Mouse (Mus musculus) layer of hippocampus, adult 6 months (tissue): ENCODE measurements around the gene Olfr1278. TPM values are rescaled to one million over a fixed set of nuclear protein-coding genes. Genes with fewer than 3 reads are reported as not detected.

Experiments used
- long read RNA-seq, 2 experiments: library from polyadenylated mRNA; unstranded; transcript quantifications; one replicate each; pipeline ENCODE4 v2.0.0; 2019 to 2020
- polyA plus RNA-seq: library from polyadenylated mRNA; unstranded; fragments of <200 nt; fragmentation: Nextera tagmentation; gene quantifications from 2 replicates; pipeline ENCODE4 v1.2.3, GENCODE M21; 2021

The Olfr1278 gene
- polyA plus RNA-seq = not detected in 2 replicates
- long read RNA-seq, experiment 1 = 0 reads
- long read RNA-seq, experiment 2 = 0 reads

GRCm38 (mm10) chr2:111289836-111290235 is at the start of gene Olfr1278:
Gene Olfr1278, plus strand, starts transcription at chr2:111290136.

DNA sequence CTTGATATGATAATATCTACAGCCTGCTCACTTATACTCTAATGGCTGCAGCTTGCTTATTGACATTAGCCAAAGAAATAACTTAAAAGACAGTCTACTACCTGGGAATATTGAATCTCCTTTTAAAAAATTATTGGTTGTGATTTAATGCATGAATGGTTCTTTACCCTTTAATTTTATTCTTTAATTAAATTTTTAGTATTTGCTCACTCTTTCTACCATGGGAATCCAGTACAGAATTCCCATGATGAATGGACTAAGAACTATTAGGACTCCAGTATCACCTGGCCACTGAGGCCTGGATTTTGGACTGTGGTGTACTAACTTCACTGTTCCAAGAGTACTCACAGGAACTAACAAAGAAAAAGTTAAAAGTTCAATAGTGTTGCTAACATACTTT is 35.7 kb upstream of the Olfr1278 start, which contains the start of gene Olfr1276:
Olfr1276 (plus strand) TSS at position 301 of the 400 bp plus-strand sequence.

DNA sequence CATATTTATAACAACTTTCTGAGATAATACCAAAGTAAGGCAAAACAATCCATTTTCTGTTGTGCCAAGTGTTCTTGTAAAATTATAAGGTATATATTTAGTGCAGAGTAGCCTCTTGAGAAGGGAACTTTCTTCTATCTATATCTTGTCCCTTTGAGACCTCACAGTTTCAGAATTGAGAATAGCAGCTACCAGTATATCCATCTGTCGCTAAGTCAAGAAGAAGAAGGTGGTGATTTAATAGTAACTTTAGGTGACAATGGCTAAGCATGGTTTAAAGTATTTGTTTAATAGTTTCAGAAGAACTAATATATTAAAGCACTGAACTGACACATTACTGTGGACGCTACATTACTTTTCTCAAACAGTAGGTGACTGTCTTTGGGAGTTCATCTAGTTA is 15.9 kb upstream of the Olfr1278 start, which contains the start of gene Olfr1277:
Olfr1277 (minus strand) TSS at position 101 of the 400 bp plus-strand sequence.

DNA sequence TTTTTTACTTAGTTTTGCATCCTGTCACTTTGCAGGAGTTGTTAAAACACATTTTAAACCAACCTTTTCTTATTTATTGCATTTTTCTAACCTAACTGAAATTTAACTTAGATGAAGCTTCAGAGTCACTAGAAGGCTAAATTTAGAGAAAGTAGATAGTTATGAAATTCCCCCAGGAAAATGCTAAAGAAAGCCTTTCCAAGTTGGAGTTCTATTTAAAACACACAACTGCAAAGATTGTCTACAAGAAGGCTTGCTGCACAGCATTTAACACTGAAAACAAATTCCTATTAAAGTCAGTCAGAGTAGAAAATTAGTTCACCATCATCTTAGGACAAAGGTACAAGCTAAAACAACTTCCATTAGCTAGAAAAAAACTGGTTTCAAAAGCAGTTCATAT is 10.4 kb downstream of the Olfr1278 start, which contains the start of gene Olfr1279:
Olfr1279 (plus strand) TSS at position 262 of the 400 bp plus-strand sequence.

GRCm38 (mm10) chr2:111313717-111314116 is 23.8 kb downstream of the Olfr1278 start, which contains the start of gene Olfr1280:
Gene Olfr1280, plus strand, starts transcription at chr2:111314017.

DNA sequence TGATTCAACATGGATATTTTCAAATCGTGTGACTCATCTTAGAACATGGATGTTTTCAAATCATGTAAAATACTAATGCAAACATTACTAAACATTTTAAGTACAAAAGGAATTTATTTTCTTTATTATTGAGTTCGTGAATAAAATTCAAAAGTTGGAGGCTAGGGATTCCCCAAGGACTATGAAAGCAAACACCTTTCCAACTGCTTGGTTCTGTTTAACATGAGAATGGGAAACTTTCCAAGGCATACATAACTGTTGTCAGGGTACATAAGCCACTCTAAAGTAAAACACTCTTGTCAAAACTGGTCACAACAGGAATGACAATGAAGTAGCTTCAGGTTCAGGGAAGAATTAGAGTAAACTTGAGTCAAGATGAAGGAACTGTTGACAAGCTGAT is 36.3 kb downstream of the Olfr1278 start, which contains the start of gene Olfr1281:
Olfr1281 (plus strand) TSS at position 301 of the 400 bp plus-strand sequence.

GRCm38 (mm10) chr2:111335976-111336375 is 46.0 kb downstream of the Olfr1278 start, which contains the start of gene Olfr1282:
Gene Olfr1282, minus strand, starts transcription at chr2:111336076.

Other genes with a start within 250 kb of the Olfr1278 start
- not detected in 2 replicates for gene Gm13941, start 184.2 kb upstream of the Olfr1278 start, polyA plus RNA-seq
- gene Gm15130, start 137.2 kb upstream of the Olfr1278 start, polyA plus RNA-seq = not detected in 2 replicates
- gene 4930430A15Rik, start 60.5 kb upstream of the Olfr1278 start, polyA plus RNA-seq = not detected in 2 replicates
- not detected in 2 replicates for gene Olfr1275, start 54.9 kb upstream of the Olfr1278 start, polyA plus RNA-seq
- gene Olfr1276, start 35.6 kb upstream of the Olfr1278 start, polyA plus RNA-seq = not detected in 2 replicates
- not detected in 2 replicates for gene Olfr1277, start 16.0 kb upstream of the Olfr1278 start, polyA plus RNA-seq
- gene Olfr1279, start 10.5 kb downstream of the Olfr1278 start, polyA plus RNA-seq = not detected in 2 replicates
- not detected in 2 replicates for gene Olfr1280, start 23.9 kb downstream of the Olfr1278 start, polyA plus RNA-seq
- gene Olfr1281, start 36.4 kb downstream of the Olfr1278 start, polyA plus RNA-seq = not detected in 2 replicates
- gene Olfr1282, start 45.9 kb downstream of the Olfr1278 start, polyA plus RNA-seq = not detected in 2 replicates
- gene Olfr1283, start 76.7 kb downstream of the Olfr1278 start, polyA plus RNA-seq = not detected in 2 replicates
- not detected in 2 replicates for gene Olfr1284, start 85.4 kb downstream of the Olfr1278 start, polyA plus RNA-seq
- gene Olfr1286, start 133.0 kb downstream of the Olfr1278 start, polyA plus RNA-seq = not detected in 2 replicates
- gene Olfr1287, start 159.0 kb downstream of the Olfr1278 start, polyA plus RNA-seq = not detected in 2 replicates
- gene Olfr1288, start 184.0 kb downstream of the Olfr1278 start, polyA plus RNA-seq = not detected in 2 replicates
- not detected in 2 replicates for gene Olfr1289, start 190.7 kb downstream of the Olfr1278 start, polyA plus RNA-seq
- gene Olfr1290, start 203.7 kb downstream of the Olfr1278 start, polyA plus RNA-seq = not detected in 2 replicates
- not detected in 2 replicates for gene Olfr1291-ps1, start 207.0 kb downstream of the Olfr1278 start, polyA plus RNA-seq
- not detected in 2 replicates for gene Olfr1293-ps, start 235.1 kb downstream of the Olfr1278 start, polyA plus RNA-seq